Mouse (Mus musculus) thymus, adult 2 months (tissue): ENCODE data around the gene Usp24. TPM values are rescaled to one million over a fixed set of nuclear protein-coding genes. Genes with fewer than 3 reads are reported as not detected.
"Not testable (repeated sequence)": the region's sequence is repeated elsewhere in the genome, so short reads cannot be mapped to it uniquely, and the experiment has no call there.

Experiments
- DNase-seq: peaks from one replicate; pipeline ENCODE4 v3.0.0; 2021
- H3K27ac ChIP-seq: fragments of 200-500 bp; 2 replicates; pipeline ENCODE4 v1.5.1; 2012; ENCODE audit warnings: low read length, control low read depth; ENCODE audit not compliant: control insufficient read depth, insufficient read depth
- H3K27me3 ChIP-seq: fragments of 200-500 bp; 2 replicates; pipeline ENCODE4 v1.6.1; 2012; ENCODE audit warnings: mild to moderate bottlenecking, low read length, moderate library complexity, mixed read lengths; ENCODE audit not compliant: control insufficient read depth, insufficient read depth
- H3K36me3 ChIP-seq: fragments of 200-500 bp; 2 replicates; pipeline ENCODE4 v1.6.1; 2012; ENCODE audit warnings: mild to moderate bottlenecking, low read length, moderate library complexity; ENCODE audit not compliant: control insufficient read depth, insufficient read depth
- H3K4me1 ChIP-seq: fragments of 200-500 bp; replicated peaks from 2 replicates; pipeline ENCODE4 v1.6.1; 2012; ENCODE audit warnings: low read length; ENCODE audit not compliant: control insufficient read depth, insufficient read depth
- H3K4me3 ChIP-seq: fragments of 200-500 bp; 2 replicates; pipeline ENCODE4 v1.5.1; 2012; ENCODE audit warnings: mild to moderate bottlenecking, low read length, control low read depth, moderate library complexity; ENCODE audit not compliant: control insufficient read depth, insufficient read depth
- CTCF ChIP-seq: fragments of 200-500 bp; IDR thresholded peaks from 2 replicates; pipeline ENCODE4 v1.5.1; 2012; ENCODE audit warnings: mild to moderate bottlenecking, control low read depth, low read length, moderate library complexity, borderline replicate concordance; ENCODE audit not compliant: control insufficient read depth, poor library complexity, insufficient read depth; ENCODE audit errors: extremely low read depth
- POLR2A ChIP-seq: fragments of 200-500 bp; IDR thresholded peaks from 2 replicates; pipeline ENCODE4 v1.6.1; 2012; ENCODE audit warnings: mild to moderate bottlenecking, low read length, control low read depth, moderate library complexity; ENCODE audit not compliant: control insufficient read depth, poor library complexity, insufficient read depth; ENCODE audit errors: extremely low read depth
- WGBS: fragments of 180-500 bp; shearing (Covaris S2); methylation state at CpG from one replicate; pipeline ENCODE4 v1.1.7; 2018; 5-methylcytosine and 5-hydroxymethylcytosine counted together
- polyA plus RNA-seq: library from polyadenylated mRNA; depleted of rRNA; stranded (reverse); fragments of >200 nt; gene quantifications from 2 replicates; pipeline ENCODE4 v1.2.3, GENCODE M21; 2012

Usp24 gene
- polyA plus RNA-seq, 1 experiment = 22.6 TPM

GRCm38 (mm10) chr4:106330371-106330819 lies 14.4 kb downstream of the Usp24 start:
- Histone ChIP-seq H3K4me3 (no peak overlapping the region), H3K36me3 (no peaks in the 10 kb centered on the region), H3K4me1 (peaks cover 2% of the 10 kb centered on the region; the same call in 1 of the 2 replicates), H3K27ac (no peak overlapping the region), H3K27me3 (no peaks in the 10 kb centered on the region)
- DNase-seq = no peak
- no peak for TF ChIP-seq POLR2A
- no peak for TF ChIP-seq CTCF
- WGBS = 98% methylated on average over 5 of the region's 5 CpGs

GRCm38 (mm10) chr4:106333071-106333470 lies 17.1 kb downstream of the Usp24 start:
- H3K27me3 ChIP-seq = no peaks in the 10 kb centered on the region
- H3K36me3 ChIP-seq = no peaks in the 10 kb centered on the region
- no peak for DNase-seq
- no peak overlapping the region for H3K4me3 ChIP-seq
- peaks cover 2% of the 10 kb centered on the region; the same call in 1 of the 2 replicates for H3K4me1 ChIP-seq
- H3K27ac ChIP-seq = no peak overlapping the region
- TF ChIP-seq CTCF = no peak
- WGBS = 91% methylated on average over 3 of the region's 3 CpGs

- no peak for DNase-seq
- Histone ChIP-seq H3K4me1 (peaks cover 2% of the 10 kb centered on the region; the same call in 1 of the 2 replicates), H3K27me3 (no peaks in the 10 kb centered on the region), H3K4me3 (no peak overlapping the region), H3K27ac (no peak overlapping the region), H3K36me3 (no peaks in the 10 kb centered on the region)
- WGBS = 50% methylated on average over 2 of the region's 2 CpGs
- TF ChIP-seq CTCF = no peak
- TF ChIP-seq POLR2A = no peak
Measured at GRCm38 (mm10) chr4:106333584-106333983, 17.6 kb downstream of the Usp24 start.

- WGBS = 89% methylated on average over 1 of the region's 1 CpGs
- no peaks in the 10 kb centered on the region for H3K27me3 ChIP-seq
- H3K4me3 ChIP-seq = no peak overlapping the region
- TF ChIP-seq POLR2A (no peak), CTCF (no peak)
- no peaks in the 10 kb centered on the region for H3K36me3 ChIP-seq
- H3K4me1 ChIP-seq = peaks cover 2% of the 10 kb centered on the region; the same call in 1 of the 2 replicates
- DNase-seq = no peak
- no peak overlapping the region for H3K27ac ChIP-seq
Measured at GRCm38 (mm10) chr4:106335858-106336257, 19.8 kb downstream of the Usp24 start.

- H3K27ac ChIP-seq = no peak overlapping the region
- H3K4me3 ChIP-seq = no peak overlapping the region
- 93% methylated on average over 1 of the region's 1 CpGs for WGBS
- peaks cover 41% of the 10 kb centered on the region for H3K36me3 ChIP-seq
- H3K4me1 ChIP-seq = no peaks in the 10 kb centered on the region
- DNase-seq = no peak
- no peaks in the 10 kb centered on the region for H3K27me3 ChIP-seq
- no peak for TF ChIP-seq POLR2A
- no peak for TF ChIP-seq CTCF
Measured at GRCm38 (mm10) chr4:106347664-106348063, 31.7 kb downstream of the Usp24 start.

GRCm38 (mm10) chr4:106355025-106355424 lies 39.0 kb downstream of the Usp24 start:
- not testable (repeated sequence) for H3K27me3 ChIP-seq, H3K27ac ChIP-seq, DNase-seq, H3K4me1 ChIP-seq, H3K4me3 ChIP-seq
- peaks cover 31% of the 10 kb centered on the region for H3K36me3 ChIP-seq
- 89% methylated on average over 2 of the region's 2 CpGs for WGBS

GRCm38 (mm10) chr4:106370013-106370412 lies 54.0 kb downstream of the Usp24 start:
- no peak for DNase-seq

More at GRCm38 (mm10) chr4:106370013-106370412, 54.0 kb downstream of the Usp24 start:
- WGBS = 92% methylated on average over 6 of the region's 6 CpGs
- H3K27ac ChIP-seq = no peak overlapping the region
- no peaks in the 10 kb centered on the region for H3K4me1 ChIP-seq
- no peak overlapping the region for H3K4me3 ChIP-seq
- no peaks in the 10 kb centered on the region for H3K27me3 ChIP-seq
- TF ChIP-seq POLR2A (no peak), CTCF (no peak)
- H3K36me3 ChIP-seq = peaks cover 47% of the 10 kb centered on the region
